Mouse (Mus musculus): Measurements from ENCODE around the gene Tubb3. TPM values are rescaled to one million over a fixed set of nuclear protein-coding genes. Genes with fewer than 3 reads are reported as not detected.
A peak's percentile ranks its signal among the peaks of the same experiment; 100 is the strongest.

Tubb3 gene
- polyA plus RNA-seq (2016; fragmentation: Nextera tagmentation; extraction: Ambion mirVana): 223 and 230 TPM in 2 replicates

DNA sequence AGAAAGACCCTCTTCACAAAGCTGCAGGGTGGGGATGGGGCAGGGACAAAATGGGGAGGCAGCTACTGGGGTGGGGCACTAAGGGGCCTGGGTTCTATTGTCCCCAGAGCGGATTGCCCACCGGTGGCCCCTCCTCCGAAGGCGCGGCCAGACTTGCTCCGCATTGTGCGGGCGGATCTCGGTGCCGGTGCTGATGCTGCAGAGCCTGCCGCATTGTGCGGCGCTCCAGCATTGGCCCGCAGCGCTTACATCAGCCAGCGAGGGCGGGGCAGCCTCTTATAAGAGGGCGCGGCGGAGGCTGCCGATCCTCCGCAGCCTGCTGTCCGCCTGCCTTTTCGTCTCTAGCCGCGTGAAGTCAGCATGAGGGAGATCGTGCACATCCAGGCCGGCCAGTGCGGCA, at the start of gene Tubb3:
Tubb3 (plus strand) TSS at position 179 of the 400 bp plus-strand sequence.
- H3K4me1 ChIP-seq: peaks cover 56% of the 10 kb centered on the region
- H3K27ac ChIP-seq (replicated peaks): peak within 1 kb of the TSS; percentile 85
- peak within 1 kb of the TSS; percentile 65 for H3K4me3 ChIP-seq
- no peaks in the 10 kb centered on the region for H3K36me3 ChIP-seq (replicated peaks)
- 0% methylated on average over 29 of the region's 29 CpGs for WGBS
- DNase-seq (ENCODE audit: low spot score): peak; percentile 84
- H3K27me3 ChIP-seq (replicated peaks; ENCODE audit: low read depth, poor library complexity, severe bottlenecking): peaks cover 67% of the 10 kb centered on the region
- no peaks in the 10 kb centered on the region for H3K9me3 ChIP-seq

GRCm38 (mm10) chr8:123373403-123374238, 37.6 kb upstream of the Tubb3 start, which contains the start of gene Tcf25:
Gene Tcf25, plus strand, starts transcription at chr8:123373753.
- DNase-seq (ENCODE audit: low spot score): peak; percentile 97
- WGBS: under 1% methylated on average over 75 of the region's 75 CpGs
- peaks cover 28% of the 10 kb centered on the region for H3K36me3 ChIP-seq (replicated peaks)

GRCm38 (mm10) chr8:123374239-123374578, 37.0 kb upstream of the Tubb3 start:
- WGBS: under 1% methylated on average over 20 of the region's 20 CpGs
- Histone ChIP-seq H3K9me3 (no peaks in the 10 kb centered on the region), H3K36me3 (replicated peaks) (peaks cover 28% of the 10 kb centered on the region), H3K27ac (replicated peaks) (peak overlapping the region; percentile 91), H3K27me3 (replicated peaks; ENCODE audit: low read depth, poor library complexity, severe bottlenecking) (no peaks in the 10 kb centered on the region), H3K4me1 (peaks cover 24% of the 10 kb centered on the region), H3K4me3 (peak overlapping the region; percentile 72)
- DNase-seq (ENCODE audit: low spot score): peak; percentile 96

More at GRCm38 (mm10) chr8:123373403-123374238, 37.6 kb upstream of the Tubb3 start, which contains the start of gene Tcf25:
- no peaks in the 10 kb centered on the region for H3K9me3 ChIP-seq
- H3K4me3 ChIP-seq: peak within 1 kb of the TSS; percentile 72
- no peaks in the 10 kb centered on the region for H3K27me3 ChIP-seq (replicated peaks; ENCODE audit: low read depth, poor library complexity, severe bottlenecking)
- H3K4me1 ChIP-seq: peaks cover 24% of the 10 kb centered on the region
- H3K27ac ChIP-seq (replicated peaks): peak within 1 kb of the TSS; percentile 91

DNA sequence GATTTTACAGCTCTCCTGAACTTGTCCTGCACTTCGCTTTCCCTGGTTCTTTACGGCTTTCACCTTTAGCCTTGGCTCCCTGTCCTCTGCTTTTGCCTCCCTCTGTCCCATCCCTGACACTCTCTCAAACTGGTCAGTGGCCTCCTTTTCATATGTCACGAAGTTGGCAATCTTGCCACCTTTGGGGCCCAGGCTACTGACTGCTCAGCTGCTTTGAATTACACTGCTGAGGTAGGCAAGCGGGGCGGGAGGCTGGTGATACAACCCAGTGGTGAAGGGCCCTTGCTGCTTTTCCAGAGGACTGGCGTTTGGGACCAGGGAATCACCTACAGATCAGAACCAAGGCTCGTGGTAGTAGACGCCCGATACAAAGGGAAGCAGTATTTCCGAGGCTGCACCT, 35.5 kb upstream of the Tubb3 start:
- no peak for DNase-seq (ENCODE audit: low spot score)
- Histone ChIP-seq H3K4me3 (no peak overlapping the region), H3K27ac (replicated peaks) (no peak overlapping the region), H3K27me3 (replicated peaks; ENCODE audit: low read depth, poor library complexity, severe bottlenecking) (no peaks in the 10 kb centered on the region), H3K4me1 (peaks cover 24% of the 10 kb centered on the region), H3K36me3 (replicated peaks) (peaks cover 33% of the 10 kb centered on the region), H3K9me3 (no peaks in the 10 kb centered on the region)
- 89% methylated on average over 10 of the region's 10 CpGs for WGBS

GRCm38 (mm10) chr8:123376106-123376505, 35.1 kb upstream of the Tubb3 start:
- Histone ChIP-seq H3K27me3 (replicated peaks; ENCODE audit: low read depth, poor library complexity, severe bottlenecking) (no peaks in the 10 kb centered on the region), H3K4me1 (peaks cover 24% of the 10 kb centered on the region), H3K36me3 (replicated peaks) (peaks cover 37% of the 10 kb centered on the region), H3K27ac (replicated peaks) (no peak overlapping the region), H3K9me3 (no peaks in the 10 kb centered on the region), H3K4me3 (no peak overlapping the region)
- WGBS: 73% methylated on average over 8 of the region's 8 CpGs
- DNase-seq (ENCODE audit: low spot score): no peak

DNA sequence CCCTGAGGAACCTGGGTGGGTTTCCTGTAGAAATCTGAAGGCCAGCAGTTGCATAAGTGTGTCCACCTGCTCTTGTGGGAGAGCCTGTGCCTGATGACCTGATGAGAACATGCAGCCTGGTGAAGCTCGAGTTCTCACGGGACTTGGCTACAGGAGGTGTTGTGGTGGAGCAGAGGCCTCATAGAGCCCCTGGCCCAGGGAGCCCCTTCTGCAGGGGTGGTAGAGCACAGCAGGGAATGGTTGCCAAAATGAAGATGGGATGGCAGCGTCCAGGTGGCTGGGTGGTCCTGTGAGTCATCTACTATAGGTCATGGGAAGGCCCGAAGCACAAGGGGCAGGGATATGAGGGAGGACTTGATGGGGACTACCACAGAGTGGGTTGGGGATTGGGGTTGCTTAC, 29.5 kb upstream of the Tubb3 start:
- DNase-seq (ENCODE audit: low spot score): no peak
- H3K4me1 ChIP-seq: no peaks in the 10 kb centered on the region
- no peak overlapping the region for H3K27ac ChIP-seq (replicated peaks)
- no peaks in the 10 kb centered on the region for H3K9me3 ChIP-seq
- peaks cover 78% of the 10 kb centered on the region for H3K36me3 ChIP-seq (replicated peaks)
- H3K4me3 ChIP-seq: no peak overlapping the region
- H3K27me3 ChIP-seq (replicated peaks; ENCODE audit: low read depth, poor library complexity, severe bottlenecking): no peaks in the 10 kb centered on the region
- 92% methylated on average over 4 of the region's 4 CpGs for WGBS

GRCm38 (mm10) chr8:123382516-123382915, 28.7 kb upstream of the Tubb3 start:
- Histone ChIP-seq H3K4me1 (no peaks in the 10 kb centered on the region), H3K9me3 (no peaks in the 10 kb centered on the region), H3K4me3 (no peak overlapping the region), H3K27ac (replicated peaks) (no peak overlapping the region), H3K36me3 (replicated peaks) (peaks cover 80% of the 10 kb centered on the region), H3K27me3 (replicated peaks; ENCODE audit: low read depth, poor library complexity, severe bottlenecking) (no peaks in the 10 kb centered on the region)
- DNase-seq (ENCODE audit: low spot score): no peak
- 90% methylated on average over 8 of the region's 8 CpGs for WGBS

DNA sequence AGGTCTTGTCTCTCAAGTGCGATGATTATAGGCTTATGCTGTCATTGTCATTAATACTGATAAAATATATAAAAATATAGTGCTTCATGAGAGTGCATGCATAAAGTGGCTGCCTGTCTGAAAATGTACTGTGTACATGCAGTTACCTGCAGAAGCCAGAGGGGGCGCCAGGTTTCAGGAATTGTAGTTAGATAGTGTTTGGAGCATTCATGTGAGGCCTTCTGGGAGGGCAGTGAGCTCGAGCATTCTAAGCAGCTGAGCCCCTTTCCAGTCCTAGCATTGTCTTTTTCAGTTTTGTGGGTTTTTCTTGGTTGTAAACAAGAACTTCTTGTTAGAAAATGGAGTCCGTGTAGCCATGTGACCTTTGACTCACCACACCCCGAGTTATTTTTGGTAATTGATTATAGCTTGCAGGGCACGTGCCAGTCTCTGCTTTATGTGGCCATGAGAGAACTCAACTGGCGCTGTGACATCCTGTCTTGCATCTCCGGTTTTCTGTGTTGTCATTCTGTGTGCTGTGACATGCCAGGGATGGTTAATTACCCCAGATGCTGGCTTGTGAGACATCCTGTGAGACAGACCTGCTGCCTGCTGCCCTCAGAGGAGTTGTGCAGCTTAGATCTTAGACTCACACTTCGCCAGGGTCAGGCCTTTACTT, 26.2 kb upstream of the Tubb3 start:
- no peaks in the 10 kb centered on the region for H3K27me3 ChIP-seq (replicated peaks; ENCODE audit: low read depth, poor library complexity, severe bottlenecking)
- no peaks in the 10 kb centered on the region for H3K4me1 ChIP-seq
- 75% methylated on average over 9 of the region's 9 CpGs for whole genome bisulfite sequencing
- H3K4me3 ChIP-seq: no peak overlapping the region
- no peaks in the 10 kb centered on the region for H3K9me3 ChIP-seq
- DNase-seq (ENCODE audit: low spot score): peak; percentile 40
- H3K27ac ChIP-seq (replicated peaks): no peak overlapping the region
- peaks cover 94% of the 10 kb centered on the region for H3K36me3 ChIP-seq (replicated peaks)

DNA sequence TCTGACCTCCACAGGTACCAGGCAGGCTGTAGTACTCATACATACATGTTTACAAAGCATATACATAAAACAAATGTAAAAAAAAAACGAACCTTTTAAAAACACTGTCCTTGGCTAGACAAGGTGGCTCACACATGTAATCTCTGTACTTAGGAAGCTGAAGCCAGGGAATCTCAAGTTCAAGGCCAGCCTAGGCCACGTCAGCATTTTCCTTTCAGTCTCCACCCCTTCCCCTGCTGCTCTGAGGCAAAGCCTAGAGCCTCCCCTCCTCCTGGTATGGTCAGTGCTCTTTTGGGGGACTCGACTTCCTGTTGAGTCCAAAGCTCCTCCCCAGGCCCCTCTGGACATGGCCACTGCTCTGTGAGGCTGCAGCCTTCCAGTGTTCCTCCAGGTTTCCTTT, 24.2 kb upstream of the Tubb3 start:
- H3K27me3 ChIP-seq (replicated peaks; ENCODE audit: low read depth, poor library complexity, severe bottlenecking): no peaks in the 10 kb centered on the region
- H3K27ac ChIP-seq (replicated peaks): no peak overlapping the region
- 73% methylated on average over 3 of the region's 3 CpGs for WGBS
- no peak for DNase-seq (ENCODE audit: low spot score)
- H3K36me3 ChIP-seq (replicated peaks): peaks cover 100% of the 10 kb centered on the region
- H3K4me1 ChIP-seq: no peaks in the 10 kb centered on the region
- no peaks in the 10 kb centered on the region for H3K9me3 ChIP-seq
- H3K4me3 ChIP-seq: no peak overlapping the region

DNA sequence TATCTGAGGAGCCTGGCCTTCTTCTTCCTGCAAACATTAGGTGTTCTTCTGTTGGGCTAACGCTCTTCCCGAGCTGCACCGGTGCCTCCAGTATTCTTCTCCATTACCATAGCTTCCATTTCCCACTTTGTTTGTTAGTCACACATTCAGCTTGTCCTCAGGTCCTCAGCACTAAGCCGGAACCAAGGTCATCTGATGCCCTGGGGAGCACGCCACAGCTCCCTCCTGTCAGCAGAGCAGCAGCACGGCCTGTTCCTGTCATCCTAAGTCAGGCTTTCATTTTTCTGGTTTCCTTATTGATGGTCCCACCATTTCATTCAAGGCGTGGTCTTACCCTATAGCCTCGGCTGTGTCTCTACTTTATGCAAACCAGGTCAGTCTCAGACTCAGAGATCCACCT, 23.4 kb upstream of the Tubb3 start:
- Histone ChIP-seq H3K9me3 (no peaks in the 10 kb centered on the region), H3K4me1 (no peaks in the 10 kb centered on the region), H3K27me3 (replicated peaks; ENCODE audit: low read depth, poor library complexity, severe bottlenecking) (no peaks in the 10 kb centered on the region), H3K27ac (replicated peaks) (no peak overlapping the region), H3K4me3 (no peak overlapping the region), H3K36me3 (replicated peaks) (peaks cover 100% of the 10 kb centered on the region)
- DNase-seq (ENCODE audit: low spot score): no peak
- 89% methylated on average over 8 of the region's 8 CpGs for WGBS

- Histone ChIP-seq H3K27ac (replicated peaks) (no peak overlapping the region), H3K27me3 (replicated peaks; ENCODE audit: low read depth, poor library complexity, severe bottlenecking) (no peaks in the 10 kb centered on the region), H3K4me1 (no peaks in the 10 kb centered on the region), H3K4me3 (no peak overlapping the region), H3K9me3 (no peaks in the 10 kb centered on the region), H3K36me3 (replicated peaks) (peaks cover 100% of the 10 kb centered on the region)
- no peak for DNase-seq (ENCODE audit: low spot score)
- 94% methylated on average over 7 of the region's 7 CpGs for WGBS
Measured at GRCm38 (mm10) chr8:123389026-123389425, 22.2 kb upstream of the Tubb3 start.

DNA sequence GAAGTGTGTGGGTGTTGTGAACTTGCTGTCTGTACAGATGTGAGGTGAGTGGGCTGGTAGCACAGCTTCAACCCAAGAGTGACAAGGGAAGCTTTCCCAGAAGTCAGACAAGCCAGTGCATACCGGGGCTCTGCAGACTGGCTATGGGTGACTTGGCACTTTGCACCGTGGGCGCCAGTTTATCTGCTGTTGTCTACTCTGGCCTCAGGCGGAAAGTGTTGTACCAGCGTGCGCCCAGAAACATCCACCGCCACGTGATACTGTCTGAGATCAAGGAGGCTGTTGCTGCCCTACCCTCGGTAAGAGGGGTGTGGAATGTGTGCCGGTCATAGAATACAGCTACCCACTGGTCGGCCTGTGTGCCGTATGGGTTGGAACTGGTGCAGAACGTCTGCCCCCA, 12.9 kb upstream of the Tubb3 start:
- 93% methylated on average over 13 of the region's 13 CpGs for WGBS
- H3K4me1 ChIP-seq: no peaks in the 10 kb centered on the region
- H3K27me3 ChIP-seq (replicated peaks; ENCODE audit: low read depth, poor library complexity, severe bottlenecking): no peaks in the 10 kb centered on the region
- H3K4me3 ChIP-seq: no peak overlapping the region
- H3K27ac ChIP-seq (replicated peaks): no peak overlapping the region
- no peak for DNase-seq (ENCODE audit: low spot score)
- no peaks in the 10 kb centered on the region for H3K9me3 ChIP-seq
- peaks cover 100% of the 10 kb centered on the region for H3K36me3 ChIP-seq (replicated peaks)

DNA sequence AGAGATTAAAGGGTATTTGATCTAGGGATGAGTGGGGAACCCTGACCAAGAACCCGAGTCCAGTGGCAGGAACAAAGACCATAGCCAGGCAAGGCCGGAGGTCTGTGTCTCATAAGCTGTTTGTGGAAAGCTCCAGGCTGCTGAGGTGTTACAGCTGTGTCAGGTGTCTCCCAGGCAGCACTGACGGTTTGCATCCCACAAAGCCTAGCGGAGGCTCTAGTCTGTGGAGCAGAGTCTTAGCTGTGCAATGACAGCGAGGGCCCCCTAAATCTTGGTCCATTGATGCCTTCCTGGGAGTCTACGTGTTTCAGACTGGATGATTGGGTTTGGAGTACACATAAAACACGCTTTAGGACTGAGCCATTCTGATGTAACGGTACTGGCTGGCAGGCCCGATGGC, 9.3 kb upstream of the Tubb3 start:
- Histone ChIP-seq H3K9me3 (no peaks in the 10 kb centered on the region), H3K4me3 (no peak overlapping the region), H3K27ac (replicated peaks) (no peak overlapping the region), H3K4me1 (peaks cover 10% of the 10 kb centered on the region; the same call in 1 of the 2 replicates), H3K27me3 (replicated peaks; ENCODE audit: low read depth, poor library complexity, severe bottlenecking) (no peaks in the 10 kb centered on the region), H3K36me3 (replicated peaks) (peaks cover 67% of the 10 kb centered on the region)
- WGBS: 91% methylated on average over 9 of the region's 9 CpGs
- no peak for DNase-seq (ENCODE audit: low spot score)
